In genomic region chr1:132069436-132069835, GRCm38 (mm10) we compare ENCODE assay signal across 17 mouse cellular contexts.
"Had no signal": no experiment of that assay in that cellular context is flagged by ENCODE, and none has a peak within 500 bp of the region (broad histone marks: within the 10 kb centered on the region; RNA-seq: fewer than 3 reads in every experiment).

No protein-coding gene starts in this region.

- H3K4me3 ChIP-seq: midbrain, embryonic 10.5 days; midbrain, embryonic 13.5 days; myocyte; neural tube, embryonic 13.5 days; neural tube, embryonic 15.5 days had no signal

- H3K27ac ChIP-seq: liver, embryonic 14.5 days; midbrain, embryonic 10.5 days; midbrain, embryonic 13.5 days; neural tube, embryonic 13.5 days; neural tube, embryonic 15.5 days had no signal

- H3K36me3 ChIP-seq: midbrain, embryonic 10.5 days; midbrain, embryonic 13.5 days; neural tube, embryonic 13.5 days; neural tube, embryonic 15.5 days had no signal

- DNase-seq: lung, adult 18-20 months; lung, embryonic 14.5 days; lung, postnatal 10 days; lung, postnatal 4 days; retina, postnatal 1 day; right cerebral cortex, postnatal 14 days; right cerebral cortex, postnatal 4 days; spleen, adult 18-20 months; thymus, adult 18-20 months; thymus, postnatal 14 days; thymus, postnatal 36 days had no signal
